Mouse (Mus musculus): ENCODE data around the gene Hecw2. TPM values are rescaled to one million over a fixed set of nuclear protein-coding genes. Genes with fewer than 3 reads are reported as not detected.

The Hecw2 gene
- 11.0 TPM for polyA plus RNA-seq (2014; fragmentation: Illumina TruSeq; extraction: RNeasy Lipid Tissue Mini Kit (QIAGEN cat#74804))

DNA sequence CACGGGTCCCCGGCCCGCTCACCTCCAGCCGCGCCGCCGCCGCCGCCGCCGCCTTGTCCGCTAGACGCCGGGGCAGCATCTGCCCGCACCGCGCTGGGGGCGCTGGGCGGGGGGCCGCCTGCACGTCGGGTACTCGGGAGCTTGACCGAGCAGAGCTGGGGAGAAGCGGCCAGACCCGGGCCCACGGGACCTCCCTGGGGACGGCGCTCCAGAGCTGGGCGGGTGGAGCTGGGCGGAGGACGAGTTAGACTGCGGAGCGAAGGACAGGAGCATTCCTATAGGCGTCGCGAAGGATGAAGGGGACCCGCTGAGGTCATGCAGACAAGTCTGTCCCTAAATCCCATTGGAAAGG, at the start of gene Hecw2:
Gene Hecw2 (minus strand): TSS at position 215 of the 352 bp plus-strand sequence.

DNA sequence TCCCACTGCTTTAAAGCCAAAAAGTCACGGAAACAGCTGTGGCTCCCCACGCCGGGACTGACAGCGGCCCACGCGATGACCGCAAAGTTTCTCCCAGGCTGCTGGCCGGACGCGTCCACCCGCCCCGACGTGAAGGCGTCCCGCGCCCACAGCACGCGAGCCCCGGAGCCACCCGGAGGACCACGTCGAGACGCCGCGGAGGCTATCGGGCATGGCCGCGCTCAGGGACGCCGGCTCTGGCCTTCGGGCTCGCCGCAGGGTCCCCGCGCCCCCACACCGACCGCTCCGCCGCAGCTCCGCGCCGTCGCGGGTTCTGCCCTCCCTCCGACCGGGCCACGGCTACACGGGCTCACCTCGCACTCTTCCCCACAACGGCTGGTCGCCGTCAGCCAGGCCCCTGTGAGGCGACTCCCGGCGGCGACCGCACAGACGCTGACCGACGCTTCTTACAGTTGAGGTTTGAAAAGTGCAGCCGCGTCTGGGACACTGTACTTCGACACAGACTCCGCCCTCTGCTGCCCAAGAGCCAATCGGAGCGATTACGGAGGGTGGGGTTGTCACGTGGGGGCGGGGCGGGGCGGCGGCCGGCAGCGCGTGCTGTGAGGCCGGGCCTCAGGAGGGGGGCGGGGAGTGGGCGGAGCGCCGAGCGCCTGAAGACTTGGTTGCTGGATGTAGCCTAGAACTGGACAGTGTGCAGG, 410.1 kb downstream of the Hecw2 start, which contains the start of gene Stk17b:
Gene Stk17b (minus strand): TSS at position 504 of the 698 bp plus-strand sequence.

Other genes with a start within 250 kb of the Hecw2 start
- gene Ccdc150, start 55.5 kb upstream of the Hecw2 start, polyA plus RNA-seq (2014; fragmentation: Illumina TruSeq; extraction: RNeasy Lipid Tissue Mini Kit (QIAGEN cat#74804)) = 0.68 TPM
- gene Gtf3c3, start 243.8 kb upstream of the Hecw2 start, polyA plus RNA-seq (2014; fragmentation: Illumina TruSeq; extraction: RNeasy Lipid Tissue Mini Kit (QIAGEN cat#74804)) = 61.0 TPM